Mouse (Mus musculus): ENCODE measurements around the gene Thap7.

Gene Thap7

GRCm38 (mm10) chr16:17530640-17531288, at the start of gene Thap7:
Thap7 (minus strand) TSS chr16:17531136.
- DNase-seq (ENCODE audit: low spot score) = peak; percentile 96

DNA sequence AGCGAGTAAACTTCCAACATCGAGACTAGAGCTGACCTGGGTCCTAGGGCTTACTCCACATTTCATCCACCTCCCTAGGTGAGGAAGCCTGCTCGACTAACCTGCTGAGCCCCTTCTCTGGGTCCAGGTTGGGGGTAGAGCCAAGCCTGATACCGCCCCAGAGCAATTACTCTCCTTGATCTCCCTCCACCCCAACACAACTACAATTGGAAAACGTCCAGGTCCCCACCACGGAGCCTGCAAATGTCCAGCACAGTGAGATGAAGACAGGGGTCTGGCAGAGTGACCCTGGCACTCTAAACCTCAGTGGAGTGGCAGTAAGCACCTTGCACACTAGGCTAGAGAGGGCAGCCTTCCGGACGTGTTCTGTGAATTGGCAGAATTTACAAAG, 45.9 kb upstream of the Thap7 start:
- DNase-seq (ENCODE audit: low spot score) = no peak

DNA sequence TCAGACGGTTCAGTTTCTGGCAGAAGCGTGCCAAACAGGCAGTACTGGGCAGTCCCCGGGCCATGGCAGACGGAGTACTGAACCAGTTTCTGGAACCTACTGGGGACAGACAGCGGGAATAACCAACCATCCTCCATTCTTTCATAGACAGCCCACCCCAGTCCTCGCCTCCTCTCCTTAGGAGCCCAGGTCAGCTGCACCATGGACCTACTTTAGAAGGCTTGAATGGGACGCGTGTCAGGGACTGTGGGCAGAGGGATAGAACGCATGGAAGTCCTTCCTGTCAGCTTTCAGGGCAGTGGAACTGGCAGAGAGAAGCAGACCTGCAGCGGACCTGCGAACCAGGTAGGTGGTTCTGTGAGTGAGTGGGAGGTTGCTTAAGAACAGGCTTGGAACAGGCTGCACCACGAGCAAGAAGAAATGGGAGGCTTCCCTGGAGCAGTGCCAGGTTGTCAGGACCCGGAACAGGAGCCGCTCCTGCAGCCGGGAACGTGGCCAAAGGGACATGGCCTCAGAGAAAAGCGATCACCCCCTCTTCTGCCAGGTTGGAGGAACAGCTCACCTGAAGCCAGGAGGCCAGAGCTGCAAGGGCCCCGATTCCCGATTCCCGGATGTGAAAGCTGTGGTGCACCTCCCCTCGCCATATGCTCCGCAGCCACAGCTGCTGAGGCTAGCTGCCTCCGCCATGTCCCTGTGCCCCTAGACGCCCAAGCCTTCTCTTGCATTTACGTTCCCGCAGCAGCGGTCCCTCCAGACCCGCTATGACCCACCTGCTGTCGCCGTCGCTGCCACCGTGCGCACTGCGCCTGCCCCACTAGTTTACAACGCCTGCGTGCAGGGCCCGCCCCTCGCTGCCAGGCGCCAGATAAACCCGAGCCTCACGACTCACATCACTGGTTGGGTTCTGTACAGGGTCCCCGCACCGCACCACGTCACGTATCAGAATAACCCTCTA, 45.2 kb upstream of the Thap7 start:
- DNase-seq (ENCODE audit: low spot score) = no peak

DNA sequence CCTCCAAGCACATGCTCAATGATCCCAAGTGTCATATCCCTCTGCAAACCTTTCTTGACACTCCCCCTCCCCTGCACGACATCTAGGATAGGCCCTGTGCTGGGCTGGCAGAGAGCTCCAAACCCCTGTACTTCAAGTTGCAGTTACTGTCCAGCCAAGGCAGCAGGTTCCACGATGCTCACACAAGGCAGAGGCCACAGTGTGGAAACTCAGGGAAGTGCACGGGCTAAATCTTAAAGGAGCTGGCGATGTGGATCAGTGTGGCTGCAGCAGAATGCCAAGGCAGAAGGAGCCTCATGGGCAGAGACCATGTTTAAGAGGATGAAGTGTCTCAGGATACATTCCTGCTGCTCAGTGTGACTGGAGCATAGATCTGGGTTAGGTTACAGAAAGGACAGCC, 35.2 kb upstream of the Thap7 start:
- no peak for DNase-seq (ENCODE audit: low spot score)

DNA sequence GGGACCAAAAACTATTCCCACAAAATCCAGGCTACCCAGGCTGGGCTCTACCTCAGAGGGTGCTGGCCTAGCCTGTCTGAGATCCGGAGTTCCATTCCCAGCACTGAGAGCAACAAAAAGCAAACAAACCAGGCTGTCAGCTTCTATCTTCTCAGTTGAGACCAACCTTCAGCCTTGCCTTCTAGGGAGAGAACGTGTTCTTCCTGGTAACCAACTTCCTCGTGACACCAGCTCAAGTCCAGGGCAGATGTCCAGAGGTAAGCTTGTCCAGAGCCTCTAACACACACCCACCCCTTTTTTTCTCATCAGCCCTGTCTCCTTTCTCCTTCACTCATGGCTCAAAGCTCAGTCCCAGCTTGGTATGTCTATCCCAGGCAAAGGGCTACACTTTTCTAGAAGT, 33.8 kb upstream of the Thap7 start:
- peak; percentile 55 for DNase-seq (ENCODE audit: low spot score)

GRCm38 (mm10) chr16:17564221-17564620, 33.3 kb upstream of the Thap7 start:
- DNase-seq (ENCODE audit: low spot score) = no peak

- DNase-seq (ENCODE audit: low spot score) = no peak
Observed at GRCm38 (mm10) chr16:17563580-17563979, 32.6 kb upstream of the Thap7 start.

DNA sequence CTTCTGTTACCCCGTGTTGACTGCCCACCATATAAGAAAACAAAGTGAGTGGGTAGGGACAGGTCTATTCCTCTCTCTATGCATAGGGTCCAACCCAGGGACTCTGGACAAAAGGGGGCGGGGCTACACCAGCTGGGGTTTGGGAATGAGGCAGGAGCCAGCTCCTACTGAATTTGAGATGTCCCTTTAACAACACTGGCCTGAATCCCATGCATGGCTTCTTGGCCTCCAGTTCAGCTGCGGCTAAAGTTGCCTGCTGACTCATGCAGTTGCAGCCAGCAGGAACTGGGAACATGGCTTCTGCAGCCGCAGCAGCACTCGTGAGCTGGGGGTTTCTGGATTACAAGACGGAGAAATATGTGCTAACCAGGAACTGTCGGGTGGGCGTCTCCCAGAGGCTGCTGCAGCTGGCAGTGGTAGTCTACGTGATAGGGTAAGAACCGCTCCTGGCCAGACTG, 30.8 kb upstream of the Thap7 start, which contains the start of gene P2rx6:
Gene P2rx6, plus strand, starts transcription at position 135 of the 458 bp plus-strand sequence.
- peak; percentile 56 for DNase-seq (ENCODE audit: low spot score)

- DNase-seq (ENCODE audit: low spot score) = peak; percentile 88
Observed at GRCm38 (mm10) chr16:17561128-17561750, 30.3 kb upstream of the Thap7 start, which contains the start of gene Lrrc74b. Lrrc74b (minus strand) TSS chr16:17561247.

GRCm38 (mm10) chr16:17559396-17560027, 28.6 kb upstream of the Thap7 start:
- no peak for DNase-seq (ENCODE audit: low spot score)

GRCm38 (mm10) chr16:17558811-17559210, 27.9 kb upstream of the Thap7 start:
- peak; percentile 55 for DNase-seq (ENCODE audit: low spot score)

DNA sequence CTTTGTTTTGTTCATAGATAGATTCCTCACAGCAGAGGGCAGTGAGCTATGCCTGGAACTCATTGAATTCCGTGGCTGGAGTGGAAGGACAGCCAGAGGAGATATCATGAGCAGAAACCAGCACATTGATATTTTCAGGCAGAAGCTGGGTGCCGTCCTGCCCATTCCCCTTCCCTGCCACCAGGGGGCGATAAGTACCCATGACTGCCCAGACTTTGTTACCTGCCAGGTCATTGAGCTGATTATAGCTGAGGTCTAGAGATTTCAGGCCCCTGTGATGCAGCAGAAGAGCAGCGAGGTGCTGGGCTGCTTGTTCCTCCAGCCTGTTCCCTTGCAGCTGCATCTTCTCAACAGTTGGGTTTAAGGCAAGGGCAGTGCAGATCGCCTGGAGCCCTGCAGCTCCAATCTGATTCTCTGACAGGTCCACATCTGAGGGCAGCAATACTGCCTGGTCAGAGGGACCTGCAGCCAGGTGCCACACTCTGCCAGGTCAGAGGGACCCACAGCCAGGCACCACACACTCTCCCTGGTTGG, 27.1 kb upstream of the Thap7 start:
- peak; percentile 72 for DNase-seq (ENCODE audit: low spot score)

DNA sequence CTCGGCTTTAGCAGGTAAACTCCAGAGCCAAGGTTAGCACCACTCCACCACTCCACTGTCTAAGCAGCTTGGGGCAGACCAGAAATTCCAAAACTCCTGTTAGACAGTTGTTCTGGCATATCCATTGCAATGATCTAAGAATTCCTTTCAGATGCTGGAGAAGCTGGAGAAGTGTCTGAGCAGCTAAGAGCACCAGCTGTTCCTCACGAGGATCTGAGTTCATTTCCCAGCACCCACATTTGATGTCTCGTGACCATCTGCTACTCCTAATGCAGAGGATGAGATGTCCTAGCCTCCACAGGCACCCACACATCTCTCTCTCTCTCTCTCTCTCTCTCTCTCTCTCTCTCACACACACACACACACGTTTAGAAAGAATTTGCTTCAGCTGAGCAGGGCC, 26.0 kb upstream of the Thap7 start:
- DNase-seq (ENCODE audit: low spot score) = no peak

GRCm38 (mm10) chr16:17556180-17556579, 25.2 kb upstream of the Thap7 start:
- DNase-seq (ENCODE audit: low spot score) = no peak

GRCm38 (mm10) chr16:17554702-17555101, 23.8 kb upstream of the Thap7 start:
- peak; percentile 51 for DNase-seq (ENCODE audit: low spot score)

- peak; percentile 91 for DNase-seq (ENCODE audit: low spot score)
Observed at GRCm38 (mm10) chr16:17553910-17554685, 23.2 kb upstream of the Thap7 start.

- no peak for DNase-seq (ENCODE audit: low spot score)
Observed at GRCm38 (mm10) chr16:17552837-17553236, 21.9 kb upstream of the Thap7 start.

GRCm38 (mm10) chr16:17542632-17543031, 11.7 kb upstream of the Thap7 start:
- no peak for DNase-seq (ENCODE audit: low spot score)

GRCm38 (mm10) chr16:17536584-17536983, 5.6 kb upstream of the Thap7 start:
- no peak for DNase-seq (ENCODE audit: low spot score)

- no peak for DNase-seq (ENCODE audit: low spot score)
Observed at GRCm38 (mm10) chr16:17532676-17533329, 1.9 kb upstream of the Thap7 start.
